Mouse (Mus musculus) hindbrain, embryonic 14.5 days (tissue): ENCODE measurements at regions not wholly inside any gene's neighbourhood (a gene's known extent, or its start where the extent isn't known, plus 50 kb on each side); places are given as distances from the start of the nearest gene placed in this dataset.
A peak's percentile ranks its signal among the peaks of the same experiment; 100 is the strongest.

Experiments
- ATAC-seq: fragments of 200-750 bp; cut with Nextera tagmentation; 2 replicates; pipeline ENCODE4 v1.8.0; 2017; ENCODE audit warnings: moderate number of reproducible peaks, mild to moderate bottlenecking, moderate TSS enrichment, moderate library complexity; ENCODE audit not compliant: low FRiP score
- DNase-seq: peaks from one replicate; pipeline ENCODE4 v3.0.0-alpha.2; 2015; ENCODE audit warnings: low spot score
- H3K27ac ChIP-seq: fragments of 300-500 bp; sonication (generic); 2 replicates; pipeline ENCODE4 v1.5.1; 2014; ENCODE audit warnings: mild to moderate bottlenecking, moderate library complexity
- H3K27me3 ChIP-seq: fragments of 300-500 bp; sonication (generic); 2 replicates; pipeline ENCODE4 v1.6.1; 2014; ENCODE audit warnings: mild to moderate bottlenecking, low read length, mixed read lengths; ENCODE audit not compliant: control insufficient read depth, insufficient read depth
- H3K36me3 ChIP-seq: fragments of 300-500 bp; sonication (generic); replicated peaks from 2 replicates; pipeline ENCODE4 v1.6.1; 2014; ENCODE audit not compliant: control insufficient read depth, insufficient read depth
- H3K4me1 ChIP-seq: fragments of 300-500 bp; sonication (generic); replicated peaks from 2 replicates; pipeline ENCODE4 v1.6.1; 2014; ENCODE audit warnings: antibody characterized with exemption, low read length, mixed read lengths; ENCODE audit not compliant: control insufficient read depth, insufficient read depth
- H3K4me2 ChIP-seq: fragments of 300-500 bp; sonication (generic); replicated peaks from 2 replicates; pipeline ENCODE4 v1.6.1; 2014; ENCODE audit warnings: mild to moderate bottlenecking, moderate library complexity
- H3K4me3 ChIP-seq: fragments of 300-500 bp; sonication (generic); replicated peaks from 2 replicates; pipeline ENCODE4 v1.5.1; 2014; ENCODE audit warnings: mild to moderate bottlenecking, low read length
- H3K9ac ChIP-seq: fragments of 300-500 bp; sonication (generic); 2 replicates; pipeline ENCODE4 v1.6.1; 2014
- H3K9me3 ChIP-seq: fragments of 300-500 bp; sonication (generic); 2 replicates; pipeline ENCODE4 v1.6.1; 2016; ENCODE audit warnings: low read length; ENCODE audit not compliant: control insufficient read depth
- WGBS: fragments of 180-500 bp; shearing (Covaris S2); extraction: QIAGEN DNeasy Blood & Tissue Kit; methylation state at CpG from one replicate; pipeline ENCODE4 v1.1.7; 2014; 5-methylcytosine and 5-hydroxymethylcytosine counted together

DNA sequence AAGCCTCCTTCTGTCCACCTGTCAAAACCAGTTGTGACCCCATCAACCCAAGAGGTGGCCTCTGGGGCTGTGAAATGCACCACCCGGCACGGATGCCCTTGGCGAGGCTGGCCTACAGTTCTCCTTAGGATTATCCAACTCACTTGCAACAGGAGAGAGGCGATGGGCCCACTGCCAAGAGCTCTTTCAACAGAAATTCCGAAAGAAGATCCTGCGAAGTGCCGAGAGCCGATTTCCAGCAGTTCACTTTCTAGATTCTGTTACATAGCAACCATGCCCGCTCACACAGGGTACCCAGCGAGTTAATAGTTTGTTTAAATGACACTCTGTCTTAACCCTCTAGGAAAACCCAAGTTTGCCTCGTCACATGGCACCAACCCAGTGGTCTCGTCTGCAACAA is 234.8 kb upstream of the Kazn start:
- Histone ChIP-seq H3K9me3 (no peaks in the 10 kb centered on the region), H3K27ac (no peak overlapping the region), H3K4me1 (peaks cover 28% of the 10 kb centered on the region), H3K4me3 (no peak overlapping the region), H3K36me3 (no peaks in the 10 kb centered on the region), H3K9ac (no peak overlapping the region), H3K4me2 (peak overlapping the region; percentile 44), H3K27me3 (no peaks in the 10 kb centered on the region)
- ATAC-seq: 0 out of 2 replicates have a peak, but pooled peaks have one; percentile 37
- DNase-seq: peak; percentile 59
- WGBS: 42% methylated on average over 12 of the region's 12 CpGs

DNA sequence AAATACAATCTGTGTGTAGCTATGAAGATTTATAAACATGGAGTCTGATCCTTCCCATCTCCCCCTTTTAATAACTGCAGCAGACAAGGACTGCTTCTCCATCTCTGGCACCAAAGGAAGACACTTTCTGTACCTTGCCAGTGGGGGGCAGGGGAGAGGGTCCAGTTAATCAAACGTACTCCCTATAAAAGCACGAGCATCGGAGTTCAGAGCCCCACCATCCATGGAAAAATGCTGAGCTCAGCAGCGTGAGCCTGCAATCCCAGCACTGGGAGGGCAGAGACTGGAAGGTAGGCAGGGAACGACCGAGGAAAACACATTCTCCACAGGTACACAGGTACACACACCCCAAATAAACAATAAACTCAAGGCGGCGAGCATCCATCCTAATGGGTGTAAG is 234.1 kb upstream of the Kazn start:
- H3K4me3 ChIP-seq: no peak overlapping the region
- H3K4me2 ChIP-seq: peak overlapping the region; percentile 4; the same call in 1 of the 2 replicates
- no peak overlapping the region for H3K27ac ChIP-seq
- WGBS: 72% methylated on average over 8 of the region's 8 CpGs
- H3K27me3 ChIP-seq: no peaks in the 10 kb centered on the region
- peaks cover 28% of the 10 kb centered on the region for H3K4me1 ChIP-seq
- no peaks in the 10 kb centered on the region for H3K9me3 ChIP-seq
- H3K36me3 ChIP-seq: no peaks in the 10 kb centered on the region
- ATAC-seq (no peak), DNase-seq (no peak)
- H3K9ac ChIP-seq: no peak overlapping the region

DNA sequence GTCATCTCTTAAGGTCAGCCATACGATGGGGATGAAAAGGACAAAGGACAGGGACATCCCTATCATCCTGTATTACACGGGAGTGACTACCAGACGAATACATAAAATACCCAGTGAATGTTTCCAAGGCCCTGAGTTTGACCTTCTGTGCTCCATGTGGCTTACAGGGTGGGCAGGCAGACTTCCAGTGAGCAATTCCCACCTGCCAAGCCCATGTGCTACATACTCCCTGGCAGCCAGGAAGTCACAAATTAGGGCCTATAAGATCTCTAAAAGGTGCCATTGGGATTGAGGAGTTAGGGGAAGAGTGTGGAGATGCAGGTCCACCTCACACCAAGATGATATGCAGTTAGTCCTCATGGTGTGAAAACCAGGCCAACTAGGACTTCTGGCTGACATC is 233.1 kb upstream of the Kazn start:
- no peaks in the 10 kb centered on the region for H3K9me3 ChIP-seq
- no peak overlapping the region for H3K9ac ChIP-seq
- DNase-seq (no peak), ATAC-seq (no peak)
- no peak overlapping the region for H3K27ac ChIP-seq
- H3K4me2 ChIP-seq: no peak overlapping the region
- WGBS: 87% methylated on average over 3 of the region's 3 CpGs
- H3K4me3 ChIP-seq: no peak overlapping the region
- H3K36me3 ChIP-seq: no peaks in the 10 kb centered on the region
- H3K4me1 ChIP-seq: peaks cover 37% of the 10 kb centered on the region
- no peaks in the 10 kb centered on the region for H3K27me3 ChIP-seq

DNA sequence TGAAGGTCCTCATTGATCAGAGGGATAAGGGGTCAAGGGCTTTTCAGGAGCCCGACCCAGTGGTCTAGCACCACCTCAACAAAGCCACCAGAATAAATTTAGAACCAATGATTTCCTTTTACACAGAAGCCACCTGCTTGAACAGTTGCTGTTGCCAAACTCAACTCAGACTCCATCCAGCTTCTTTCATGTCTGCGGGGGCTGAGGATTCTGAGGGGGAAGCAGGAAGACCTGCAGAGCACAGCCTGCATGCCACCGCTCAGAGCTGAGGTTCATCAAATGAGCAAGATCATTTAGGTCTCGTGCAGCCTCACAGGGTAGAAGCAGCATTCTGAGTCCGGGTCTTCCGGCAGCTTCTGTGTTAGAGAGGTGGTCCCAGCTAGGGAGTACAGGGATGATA is 231.6 kb upstream of the Kazn start:
- no peaks in the 10 kb centered on the region for H3K9me3 ChIP-seq
- H3K27me3 ChIP-seq: no peaks in the 10 kb centered on the region
- H3K9ac ChIP-seq: no peak overlapping the region
- no peak overlapping the region for H3K27ac ChIP-seq
- H3K4me1 ChIP-seq: peaks cover 36% of the 10 kb centered on the region
- no peaks in the 10 kb centered on the region for H3K36me3 ChIP-seq
- DNase-seq (no peak), ATAC-seq (no peak)
- H3K4me3 ChIP-seq: no peak overlapping the region
- WGBS: 91% methylated on average over 6 of the region's 6 CpGs
- H3K4me2 ChIP-seq: no peak overlapping the region

DNA sequence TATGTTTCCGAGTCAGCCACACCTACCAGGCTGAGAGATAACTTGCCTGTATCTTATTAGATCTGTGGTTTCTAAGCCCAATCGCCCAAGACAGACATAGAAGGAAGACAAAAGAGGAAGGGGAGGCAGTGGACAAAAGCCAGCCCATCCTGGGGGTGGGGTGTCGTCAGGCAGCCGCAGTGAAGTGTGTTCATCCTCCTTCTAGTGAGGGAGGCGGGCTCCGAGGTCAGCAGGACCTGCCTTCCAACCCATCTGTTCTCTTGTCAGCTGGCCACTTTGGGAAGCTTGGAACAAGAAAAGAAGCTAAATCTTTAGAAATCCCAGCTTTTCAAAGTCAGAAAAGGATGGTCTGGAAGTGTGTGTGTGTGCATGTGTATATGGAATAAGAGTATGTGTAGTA is 228.7 kb upstream of the Kazn start:
- no peak overlapping the region for H3K9ac ChIP-seq
- H3K27me3 ChIP-seq: no peaks in the 10 kb centered on the region
- no peaks in the 10 kb centered on the region for H3K9me3 ChIP-seq
- no peaks in the 10 kb centered on the region for H3K36me3 ChIP-seq
- peaks cover 10% of the 10 kb centered on the region; the same call in 1 of the 2 replicates for H3K4me1 ChIP-seq
- ATAC-seq (no peak), DNase-seq (no peak)
- H3K4me3 ChIP-seq: no peak overlapping the region
- H3K27ac ChIP-seq: no peak overlapping the region
- no peak overlapping the region for H3K4me2 ChIP-seq
- WGBS: 34% methylated on average over 6 of the region's 6 CpGs

DNA sequence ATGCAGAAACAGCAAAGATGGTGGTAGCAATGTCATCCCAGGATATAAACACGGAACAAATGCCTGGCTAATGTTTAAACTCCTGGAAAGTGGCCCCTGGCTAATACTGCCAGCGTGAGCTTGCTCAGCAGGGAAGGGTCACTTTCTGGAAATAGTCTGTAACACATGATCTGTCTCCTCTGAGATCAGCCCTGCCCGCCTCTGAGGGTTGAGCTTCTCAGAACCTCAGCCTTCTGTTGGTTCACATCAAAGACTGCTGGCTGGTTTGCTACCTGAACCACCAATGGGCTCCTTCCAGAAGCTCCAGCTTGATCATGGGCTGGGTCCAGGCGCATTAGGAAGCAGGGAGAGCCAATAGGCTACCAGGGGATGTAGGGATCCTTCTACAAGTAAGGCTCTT is 226.0 kb upstream of the Kazn start:
- H3K27me3 ChIP-seq: no peaks in the 10 kb centered on the region
- no peaks in the 10 kb centered on the region for H3K36me3 ChIP-seq
- no peaks in the 10 kb centered on the region for H3K9me3 ChIP-seq
- H3K27ac ChIP-seq: no peak overlapping the region
- no peak for ATAC-seq
- no peak overlapping the region for H3K4me3 ChIP-seq
- H3K4me1 ChIP-seq: peaks cover 18% of the 10 kb centered on the region
- H3K9ac ChIP-seq: no peak overlapping the region
- no peak overlapping the region for H3K4me2 ChIP-seq
- DNase-seq: no peak
- 92% methylated on average over 4 of the region's 4 CpGs for WGBS

DNA sequence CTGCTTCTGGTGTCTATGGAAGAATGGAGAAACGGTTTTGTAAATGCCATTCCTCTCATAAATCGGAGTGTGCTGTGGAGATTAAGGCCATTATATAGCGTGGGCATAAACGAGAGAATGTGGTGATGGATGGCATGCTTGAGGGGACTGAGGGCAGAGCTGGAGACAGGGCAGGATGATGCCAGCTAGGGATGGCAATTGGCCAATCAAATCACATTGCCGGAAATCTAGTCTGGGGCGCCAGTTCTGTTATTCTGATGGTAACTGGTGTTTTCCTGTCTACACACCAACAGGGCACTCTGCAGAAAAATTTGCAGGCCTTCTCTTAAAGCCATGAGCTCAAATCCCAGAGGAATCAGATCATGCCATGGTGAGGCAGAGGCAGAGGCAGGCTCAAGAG is 224.9 kb upstream of the Kazn start:
- peaks cover 18% of the 10 kb centered on the region for H3K4me1 ChIP-seq
- no peaks in the 10 kb centered on the region for H3K9me3 ChIP-seq
- 74% methylated on average over 6 of the region's 6 CpGs for WGBS
- no peak overlapping the region for H3K27ac ChIP-seq
- H3K36me3 ChIP-seq: no peaks in the 10 kb centered on the region
- no peak overlapping the region for H3K4me3 ChIP-seq
- no peak overlapping the region for H3K4me2 ChIP-seq
- DNase-seq: no peak
- H3K27me3 ChIP-seq: no peaks in the 10 kb centered on the region
- H3K9ac ChIP-seq: no peak overlapping the region
- ATAC-seq: no peak

DNA sequence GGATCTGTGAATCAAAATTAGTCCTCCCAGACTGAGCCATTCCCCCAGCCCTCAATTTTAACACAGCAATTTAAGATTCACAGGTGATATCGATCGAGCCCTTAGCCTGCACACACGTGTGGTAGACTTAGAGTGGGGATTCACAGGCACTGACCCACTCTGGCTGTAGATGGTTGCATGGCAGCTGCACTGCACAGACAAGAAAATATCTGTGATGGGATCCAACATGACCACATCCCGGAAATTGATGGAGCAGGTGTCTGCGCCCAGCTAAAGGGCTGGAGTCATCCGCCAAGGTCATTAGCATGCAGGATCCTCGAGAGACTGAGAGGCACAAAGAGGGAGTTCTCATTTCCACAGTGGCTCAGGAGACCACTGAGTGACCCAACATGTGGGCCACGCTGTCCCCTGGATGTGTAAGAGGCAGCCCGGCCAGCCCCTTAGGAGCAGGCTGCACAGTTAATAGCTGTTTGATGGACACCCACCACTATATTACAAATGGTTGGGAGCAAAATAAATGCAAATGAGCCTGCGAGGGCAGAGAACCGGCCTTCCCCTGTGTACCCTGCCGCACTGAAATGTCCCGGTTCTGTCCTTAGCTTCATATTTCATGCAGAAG is 221.4 kb upstream of the Kazn start:
- 0 out of 2 replicates have a peak, but pooled peaks cover 4% of the 10 kb centered on the region for H3K9me3 ChIP-seq
- DNase-seq (no peak), ATAC-seq (peak; percentile 12; the same call in 1 of the 2 replicates)
- H3K27me3 ChIP-seq: no peaks in the 10 kb centered on the region
- H3K4me3 ChIP-seq: no peak overlapping the region
- WGBS: 39% methylated on average over 13 of the region's 13 CpGs
- H3K36me3 ChIP-seq: no peaks in the 10 kb centered on the region
- peaks cover 8% of the 10 kb centered on the region for H3K4me1 ChIP-seq
- no peak overlapping the region for H3K4me2 ChIP-seq
- peak overlapping the region; percentile 57 for H3K27ac ChIP-seq
- no peak overlapping the region for H3K9ac ChIP-seq

DNA sequence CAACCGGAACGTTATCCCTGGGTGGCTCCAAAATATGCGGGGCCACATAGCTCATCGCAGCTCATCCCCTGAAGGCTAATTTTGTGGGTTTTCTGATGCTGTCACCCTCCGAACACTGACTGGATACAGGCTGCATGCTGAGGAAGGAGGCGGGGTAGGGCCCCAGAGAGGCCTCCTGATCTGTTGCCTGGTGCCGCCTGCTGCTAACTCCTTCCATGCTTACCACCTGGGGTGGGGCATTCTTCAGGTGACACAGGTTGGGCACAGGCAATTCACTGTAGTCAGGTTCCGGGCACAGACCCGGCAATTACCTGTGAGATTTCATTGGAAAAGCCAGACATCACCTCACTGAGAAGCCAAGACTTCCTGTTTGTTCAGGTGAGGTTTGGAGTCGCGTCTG is 213.4 kb upstream of the Kazn start:
- H3K27ac ChIP-seq: no peak overlapping the region
- ATAC-seq (no peak), DNase-seq (no peak)
- no peaks in the 10 kb centered on the region for H3K9me3 ChIP-seq
- no peak overlapping the region for H3K4me2 ChIP-seq
- no peaks in the 10 kb centered on the region for H3K36me3 ChIP-seq
- WGBS: 32% methylated on average over 11 of the region's 11 CpGs
- no peak overlapping the region for H3K4me3 ChIP-seq
- H3K9ac ChIP-seq: no peak overlapping the region
- peaks cover 9% of the 10 kb centered on the region; the same call in 1 of the 2 replicates for H3K4me1 ChIP-seq
- H3K27me3 ChIP-seq: no peaks in the 10 kb centered on the region

DNA sequence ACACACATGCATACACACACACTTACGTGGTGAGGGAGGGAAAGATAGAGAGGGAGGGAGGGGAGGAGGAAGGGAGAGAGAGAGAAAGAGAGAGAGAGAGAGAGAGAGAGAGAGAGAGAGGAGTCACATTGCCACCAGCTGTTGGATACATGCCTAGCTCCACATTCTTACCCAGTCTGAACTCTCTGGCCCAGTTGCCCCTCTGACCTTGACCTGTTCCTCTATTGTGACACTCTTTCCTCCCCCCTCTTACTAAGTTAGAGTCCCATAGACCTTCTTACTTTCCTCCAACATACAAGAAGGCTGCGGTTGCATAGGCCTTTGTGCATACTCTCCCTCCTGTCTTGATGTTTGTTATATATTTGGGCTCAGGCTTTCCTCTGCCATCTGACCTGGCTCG is 211.7 kb upstream of the Kazn start:
- WGBS: 62% methylated on average over 3 of the region's 3 CpGs
- Histone ChIP-seq H3K36me3 (no peaks in the 10 kb centered on the region), H3K9me3 (no peaks in the 10 kb centered on the region), H3K4me2 (no peak overlapping the region), H3K27ac (no peak overlapping the region), H3K4me3 (no peak overlapping the region), H3K4me1 (peaks cover 9% of the 10 kb centered on the region; the same call in 1 of the 2 replicates), H3K27me3 (no peaks in the 10 kb centered on the region), H3K9ac (no peak overlapping the region)
- ATAC-seq (no peak), DNase-seq (no peak)
